Mouse (Mus musculus) thymus, postnatal 10 days (tissue): ENCODE results near the gene Gm10644.

Source experiments
- DNase-seq, 2 experiments: peaks; one replicate each; pipeline ENCODE4 v3.0.0; 2021; ENCODE audit warnings: low spot score in 2 of 2

The Gm10644 gene

DNA sequence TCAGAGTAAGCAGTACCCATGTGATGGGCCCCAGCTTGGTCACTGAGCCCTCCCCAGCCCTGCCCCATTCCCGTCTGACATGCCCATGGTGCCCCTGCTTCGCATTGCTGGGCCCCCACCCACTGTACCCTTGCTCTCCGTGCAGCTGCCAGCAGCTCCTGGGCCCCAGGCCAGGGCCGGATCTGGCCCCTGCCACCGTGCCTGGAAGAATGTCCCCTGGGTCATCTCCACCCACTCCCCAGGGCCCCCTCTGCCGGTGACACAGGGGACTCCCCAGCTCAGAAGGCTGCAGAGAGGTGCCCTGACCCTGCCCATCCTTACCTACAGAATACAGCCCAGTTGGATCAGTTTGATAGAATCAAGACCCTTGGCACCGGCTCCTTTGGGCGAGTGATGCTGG, 25.8 kb upstream of the Gm10644 start:
- DNase-seq = no peak

DNA sequence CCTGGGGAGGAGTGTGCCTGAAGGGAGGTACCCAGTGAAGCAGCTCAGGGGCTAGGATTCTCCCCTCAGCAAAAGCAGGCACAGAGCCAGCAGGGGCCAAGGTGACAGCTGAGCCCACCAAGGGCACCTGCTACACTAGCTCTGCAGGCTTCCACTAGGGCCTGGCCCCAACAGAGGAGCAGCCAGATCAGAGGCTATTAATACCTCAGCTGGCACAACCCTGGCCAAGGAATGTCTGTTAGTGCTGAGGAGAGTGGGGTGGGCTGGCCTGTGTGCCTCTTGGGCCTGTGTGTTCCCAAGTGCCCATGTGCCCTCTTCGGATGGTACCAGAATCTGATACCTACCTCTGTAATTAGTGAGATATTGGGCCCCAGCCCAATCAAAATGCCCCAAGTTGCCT, 25.2 kb upstream of the Gm10644 start:
- DNase-seq = no peak

- DNase-seq = no peak
Measured at GRCm38 (mm10) chr8:83978200-83978599, 23.2 kb upstream of the Gm10644 start.

- DNase-seq = no peak
Measured at GRCm38 (mm10) chr8:83977646-83978045, 22.6 kb upstream of the Gm10644 start.

DNA sequence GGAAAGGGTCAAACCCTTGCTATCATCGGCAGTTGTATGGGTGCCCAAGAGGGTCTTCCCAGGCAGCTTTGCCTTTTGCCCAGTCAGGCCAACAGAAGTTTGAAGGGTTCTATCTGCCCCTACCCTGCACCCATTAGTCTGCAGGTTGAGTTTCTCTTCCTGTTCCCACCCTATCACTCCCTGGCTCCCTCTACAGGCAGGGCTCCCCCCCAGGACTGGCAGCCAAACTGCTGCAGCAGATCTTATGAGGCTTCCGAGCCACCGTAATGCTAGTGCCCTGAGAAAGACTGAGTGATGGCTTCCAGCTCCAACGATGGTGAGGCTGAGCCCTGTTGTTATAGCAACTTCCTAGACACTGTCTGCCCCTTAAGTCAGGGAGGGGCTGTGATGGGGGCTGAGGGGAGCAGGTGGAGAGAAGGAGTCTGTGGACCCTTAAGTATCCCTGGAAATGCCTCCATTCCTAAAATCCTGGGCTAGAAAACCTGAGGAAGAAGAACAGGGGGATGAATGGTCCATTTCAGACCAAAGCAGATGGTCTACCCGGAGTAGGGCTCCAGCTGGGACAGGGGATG, 21.9 kb upstream of the Gm10644 start:
- DNase-seq = no peak

DNA sequence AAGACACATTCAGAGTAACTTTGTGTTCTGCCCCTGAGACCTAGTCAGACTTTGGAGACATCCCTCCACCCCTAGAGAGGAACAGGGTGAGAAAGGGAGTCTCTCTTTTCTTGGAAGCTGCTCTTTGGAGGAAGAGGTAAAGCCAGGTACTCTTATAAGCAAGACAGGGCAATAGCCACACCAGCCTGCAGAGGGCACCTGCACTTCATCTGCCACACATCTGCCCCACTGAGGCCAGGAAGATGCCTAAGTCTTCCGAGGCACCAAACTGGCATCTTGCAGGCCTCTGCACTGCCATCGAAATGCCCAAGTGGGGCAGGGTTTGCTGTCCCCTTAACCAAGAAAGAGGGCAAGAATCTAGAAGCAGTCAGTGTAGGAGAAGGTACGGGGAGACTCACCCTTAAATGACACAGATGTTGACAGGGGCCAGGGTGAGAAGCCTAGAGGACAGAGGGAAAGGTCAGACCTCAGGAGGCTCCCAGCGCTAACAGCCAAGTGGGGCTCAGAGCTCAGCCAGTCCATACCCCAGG, 21.2 kb upstream of the Gm10644 start:
- peak in 1 of 2 experiments; percentile 32 for DNase-seq

- DNase-seq = no peak
Measured at GRCm38 (mm10) chr8:83974521-83974920, 19.5 kb upstream of the Gm10644 start.

DNA sequence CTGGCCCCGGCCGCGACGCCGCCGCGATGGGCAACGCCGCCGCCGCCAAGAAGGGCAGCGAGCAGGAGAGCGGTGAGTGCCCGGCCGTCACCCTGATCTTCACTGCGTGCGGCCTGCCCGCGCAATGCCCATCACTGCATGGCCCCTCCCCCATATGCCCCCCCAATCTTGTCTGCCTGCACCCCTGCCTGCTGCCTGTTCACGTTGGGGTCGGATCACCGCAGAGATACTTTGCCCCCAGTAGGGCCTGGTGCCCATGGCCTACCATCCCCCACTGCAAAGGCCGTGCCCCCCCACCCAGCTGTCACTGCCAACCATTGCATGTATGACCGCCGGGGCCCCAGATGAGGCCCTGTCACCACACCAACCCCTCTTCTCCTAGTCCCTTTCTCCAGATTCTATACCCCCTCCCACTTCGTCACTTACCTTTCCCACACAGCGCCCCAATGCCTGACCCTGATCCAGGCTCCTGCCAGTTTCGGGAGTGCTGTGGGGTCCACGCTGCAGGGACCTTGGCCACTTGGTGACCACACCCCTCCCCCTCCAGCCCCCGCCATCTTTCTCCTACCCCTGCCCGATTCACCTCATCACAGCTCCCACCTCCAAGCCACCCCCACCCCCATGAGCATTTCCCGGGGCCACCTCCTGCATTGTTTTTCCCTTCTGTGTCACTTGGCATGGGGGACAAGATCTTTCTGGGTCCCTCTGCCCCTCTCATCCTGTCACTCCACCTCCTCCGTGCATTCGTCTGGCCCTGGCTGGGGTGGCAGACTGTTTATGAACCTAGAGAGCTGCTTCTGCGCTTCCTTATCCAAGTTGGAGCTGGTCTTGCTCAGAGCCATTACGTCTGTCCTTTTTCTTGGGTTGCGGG, 18.4 kb upstream of the Gm10644 start:
- DNase-seq = peak; percentile 34 to 38

DNA sequence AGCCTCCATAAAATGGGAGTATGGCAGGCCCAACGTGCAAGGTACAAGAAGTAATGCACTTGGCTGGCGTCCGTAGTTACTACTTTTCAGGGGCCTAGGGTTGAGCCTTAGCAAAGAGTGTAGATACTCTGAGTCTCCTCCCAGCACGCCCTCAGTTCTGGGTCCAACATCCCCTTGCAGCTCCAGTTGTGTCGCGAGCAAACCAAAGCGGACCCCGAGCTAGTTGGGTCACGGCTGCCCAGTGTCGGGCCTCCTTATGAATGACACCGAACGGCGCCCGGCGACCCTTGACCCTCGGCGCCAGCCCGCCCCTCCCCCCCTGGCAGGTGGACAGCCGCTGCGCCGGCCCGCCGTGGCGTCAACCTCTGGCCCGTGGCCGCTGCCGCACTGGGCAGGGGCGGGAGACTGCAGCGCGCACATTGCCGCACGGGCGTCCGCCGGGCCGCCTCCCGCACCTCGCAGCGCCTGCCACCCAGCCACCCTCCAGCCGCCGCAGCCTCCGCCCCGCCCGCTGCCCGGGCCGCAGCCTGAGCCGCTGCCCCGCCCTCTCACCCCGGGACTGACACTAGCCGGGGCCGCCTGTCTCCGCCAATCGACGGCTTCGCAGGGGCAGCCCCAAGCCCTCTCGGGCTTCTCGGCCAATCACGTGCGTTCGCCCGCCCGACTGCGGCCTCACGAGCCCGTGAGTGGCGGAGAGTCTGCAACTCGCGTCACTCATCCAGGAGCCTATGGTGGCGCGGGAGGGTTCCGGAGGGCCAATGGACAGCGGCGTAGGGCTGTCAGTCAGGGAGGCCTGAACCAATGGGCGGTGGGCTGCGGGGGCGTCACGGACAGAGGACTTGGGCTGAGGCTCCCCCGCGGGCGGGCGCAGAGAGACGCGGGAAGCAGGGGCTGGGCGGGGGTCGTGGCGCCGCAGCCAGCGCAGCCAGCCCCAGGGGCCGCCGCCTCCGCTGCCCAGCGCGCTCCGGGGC, 17.4 kb upstream of the Gm10644 start, which contains the start of gene Prkaca:
Gene Prkaca (plus strand): TSS at position 844 of the 971 bp plus-strand sequence.
- DNase-seq = peak; percentile 95 to 99

DNA sequence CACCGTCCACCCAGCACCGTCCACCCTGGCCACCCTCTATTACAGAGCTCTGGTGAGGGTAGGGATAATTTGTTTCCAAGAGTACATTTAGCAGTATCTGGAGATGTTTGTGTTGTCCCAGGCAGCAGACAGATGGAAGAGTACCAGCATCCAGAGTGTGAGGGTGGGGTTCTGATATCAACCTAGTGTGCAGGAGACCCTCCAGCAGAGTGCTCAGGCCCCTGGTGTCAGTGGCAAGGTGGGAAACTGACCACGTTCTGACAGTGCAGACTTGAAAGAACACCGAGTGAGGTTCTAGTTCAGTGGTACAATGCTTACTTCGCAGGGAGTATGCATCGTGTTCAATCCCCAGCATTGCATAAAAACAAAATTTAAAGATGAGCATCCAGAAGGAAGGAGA, 16.7 kb upstream of the Gm10644 start:
- DNase-seq = no peak

DNA sequence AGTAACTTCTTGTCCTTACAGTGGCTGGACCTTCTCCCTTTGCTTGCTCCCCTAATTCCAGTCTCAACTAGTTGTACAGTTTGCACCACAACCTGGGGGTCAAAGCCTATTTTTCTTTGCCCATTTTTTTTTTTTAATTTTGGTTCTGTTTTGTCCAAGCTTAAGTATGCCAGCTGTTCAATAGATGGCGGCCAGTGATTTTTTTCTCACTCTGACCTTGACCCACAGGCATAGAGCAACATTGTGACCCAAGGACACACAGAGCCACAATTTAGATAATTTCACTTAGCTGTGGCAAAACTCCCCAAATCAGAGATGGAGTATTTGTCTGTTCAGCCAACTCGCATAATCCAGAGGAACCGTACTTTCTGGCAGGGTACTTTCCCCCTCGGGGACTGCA, 16.1 kb upstream of the Gm10644 start:
- no peak for DNase-seq

DNA sequence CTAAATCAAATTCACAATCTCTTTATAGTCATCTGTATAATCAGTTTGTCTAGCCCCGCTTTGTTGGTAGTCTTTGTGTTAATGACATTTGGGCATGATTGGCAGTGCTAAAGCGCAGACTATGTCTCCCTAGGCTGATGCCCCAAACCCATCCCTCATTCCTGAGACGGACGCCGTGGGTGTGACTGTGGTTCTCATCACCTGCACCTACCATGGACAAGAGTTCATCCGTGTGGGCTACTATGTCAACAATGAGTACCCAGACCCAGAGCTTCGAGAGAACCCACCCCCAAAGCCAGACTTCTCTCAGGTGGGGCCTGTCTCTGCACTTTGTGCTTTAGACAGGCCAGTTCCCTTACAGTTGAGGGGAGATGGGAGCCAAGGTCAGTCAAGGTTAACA, 12.7 kb upstream of the Gm10644 start:
- no peak for DNase-seq

GRCm38 (mm10) chr8:83964015-83964765, 9.2 kb upstream of the Gm10644 start:
- DNase-seq = no peak

GRCm38 (mm10) chr8:83956789-83957188, 1.8 kb upstream of the Gm10644 start:
- peak in 1 of 2 experiments; percentile 39 for DNase-seq

GRCm38 (mm10) chr8:83955958-83956218, 883 bp upstream of the Gm10644 start:
- DNase-seq = no peak

DNA sequence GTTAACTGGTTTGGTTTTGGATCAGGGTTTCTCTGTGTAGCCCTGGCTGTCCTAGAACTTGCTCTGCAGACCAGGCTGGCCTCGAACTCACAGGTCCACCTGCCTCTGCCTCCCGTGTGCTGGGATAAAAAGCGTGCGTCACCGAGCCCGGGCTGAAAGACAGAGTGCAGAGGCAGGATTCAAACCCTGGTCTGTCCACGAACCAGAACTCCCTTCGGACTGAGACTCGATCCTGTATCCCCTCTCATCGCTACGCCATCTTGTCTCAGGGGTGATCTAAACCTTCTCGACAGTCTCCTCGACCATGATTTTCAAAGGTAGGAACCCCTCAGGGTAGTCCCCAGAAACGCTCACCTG, 278 bp downstream of the Gm10644 start:
- DNase-seq = no peak

DNA sequence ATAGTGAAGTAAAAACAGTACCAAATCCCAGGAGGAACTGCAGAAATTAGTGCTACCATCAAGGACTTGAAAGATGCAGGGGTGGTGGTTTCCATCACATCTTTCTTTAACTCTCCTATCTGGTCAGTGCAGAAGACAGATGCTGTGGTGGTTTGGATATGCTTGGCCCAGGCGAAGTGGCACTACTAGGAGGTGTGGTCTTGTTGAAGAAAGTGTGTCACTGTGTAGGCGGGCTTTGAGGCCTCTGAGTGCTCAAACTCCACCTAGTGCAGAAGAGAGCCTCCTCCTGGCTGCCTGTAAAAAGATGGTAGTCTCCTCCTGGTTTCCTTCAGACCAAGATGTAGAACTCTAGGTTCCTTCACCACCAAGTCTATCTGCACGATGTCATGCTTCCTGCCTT, 9.5 kb downstream of the Gm10644 start:
- no peak for DNase-seq

DNA sequence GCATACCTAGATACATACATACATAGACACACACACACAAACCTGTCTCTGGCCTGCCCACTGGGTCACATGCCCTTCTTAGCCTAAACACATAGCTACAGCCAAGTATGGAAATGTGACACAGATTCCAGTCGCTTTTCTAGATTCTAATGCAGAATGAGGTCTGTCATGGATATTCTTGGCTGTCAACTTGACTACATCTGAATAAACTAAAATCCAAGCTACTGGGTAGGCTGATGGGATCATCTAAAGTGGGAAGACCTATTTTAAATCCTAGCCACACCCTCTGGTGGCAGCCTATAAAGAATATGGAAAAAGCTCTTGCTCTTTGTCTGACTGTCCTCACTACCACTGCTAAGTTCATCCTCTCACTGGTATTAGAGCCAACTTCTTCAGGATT, 12.6 kb downstream of the Gm10644 start:
- DNase-seq = no peak

- no peak for DNase-seq
Measured at GRCm38 (mm10) chr8:83941066-83941677, 13.8 kb downstream of the Gm10644 start.

GRCm38 (mm10) chr8:83938330-83938729, 16.7 kb downstream of the Gm10644 start:
- DNase-seq = no peak

DNA sequence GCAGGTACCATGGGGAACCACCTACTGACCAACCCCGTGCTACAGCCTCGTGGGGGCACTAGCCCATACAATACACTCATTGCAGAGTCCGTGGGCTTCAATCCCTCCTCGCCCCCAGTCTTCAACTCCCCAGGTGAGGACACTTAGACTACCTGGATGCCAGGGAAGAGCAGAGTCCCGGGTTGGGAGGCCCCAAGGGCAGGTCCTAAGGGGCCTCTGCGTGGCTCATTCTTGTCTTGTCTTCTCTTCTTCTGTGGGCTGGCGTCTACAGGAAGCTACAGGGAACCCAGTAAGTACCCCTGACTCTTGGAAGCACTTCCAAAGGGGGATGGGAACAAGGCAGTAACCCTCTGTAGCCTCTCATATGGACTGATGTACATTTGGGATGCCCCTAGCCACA, 17.4 kb downstream of the Gm10644 start:
- DNase-seq = no peak
